Mouse (Mus musculus): ENCODE data around the gene Slc25a41.

The Slc25a41 gene

GRCm38 (mm10) chr17:56995046-56995445 lies 46.4 kb downstream of the Slc25a41 start:
- DNase-seq (ENCODE audit: low spot score in 2 of 2), result no peak

DNA sequence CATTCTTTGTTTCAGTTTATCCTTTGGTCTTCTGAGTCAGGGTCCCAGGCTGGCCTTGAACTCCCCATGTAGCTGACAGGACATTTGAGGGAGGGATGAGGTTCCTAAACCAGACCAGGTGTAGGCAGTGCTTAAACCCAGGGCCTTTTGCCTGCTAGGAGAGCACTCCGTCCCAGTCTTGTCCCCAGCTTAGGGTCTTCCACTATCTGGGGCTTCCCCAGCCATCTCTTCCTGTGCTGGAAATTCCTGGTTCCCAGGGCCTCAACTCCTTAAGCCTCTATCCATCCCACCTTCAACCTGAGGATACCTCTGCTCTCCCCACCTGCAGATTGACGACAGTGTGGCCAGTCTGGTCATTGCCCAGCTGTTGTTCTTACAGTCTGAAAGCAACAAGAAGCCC lies 50.5 kb downstream of the Slc25a41 start:
- no peak for DNase-seq (ENCODE audit: low spot score in 2 of 2)

- DNase-seq (ENCODE audit: low spot score in 2 of 2), result peak; percentile 91 to 95
Observed at GRCm38 (mm10) chr17:56990115-56990746, 51.2 kb downstream of the Slc25a41 start, which contains the start of gene Clpp. Clpp (plus strand) TSS chr17:56990305.

GRCm38 (mm10) chr17:56989467-56990114 lies 51.9 kb downstream of the Slc25a41 start:
- no peak for DNase-seq (ENCODE audit: low spot score in 2 of 2)

DNA sequence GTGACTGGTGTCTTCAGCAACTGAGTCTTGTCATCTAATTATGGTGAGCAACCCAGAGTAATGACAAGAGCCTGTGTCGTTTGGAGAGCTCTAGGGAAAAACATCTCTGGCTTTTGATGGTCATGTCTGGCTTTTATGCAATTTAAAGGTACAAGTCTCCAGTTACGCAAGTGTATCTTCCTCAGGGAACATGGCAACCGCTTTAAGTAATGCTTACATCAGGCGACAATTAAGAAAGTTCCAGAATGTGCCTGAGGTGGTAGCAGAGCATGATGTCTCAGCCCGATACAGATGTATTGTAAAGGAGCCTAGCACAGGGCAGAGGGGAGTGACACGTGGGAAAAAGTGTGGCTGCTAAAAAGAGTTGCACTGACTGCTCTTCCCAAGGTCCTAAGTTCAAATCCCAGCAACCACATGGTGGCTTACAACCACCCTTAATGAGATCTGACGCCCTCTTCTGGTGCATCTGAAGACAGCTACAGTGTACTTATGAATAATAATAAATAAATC lies 52.5 kb downstream of the Slc25a41 start:
- no peak for DNase-seq (ENCODE audit: low spot score in 2 of 2)

DNA sequence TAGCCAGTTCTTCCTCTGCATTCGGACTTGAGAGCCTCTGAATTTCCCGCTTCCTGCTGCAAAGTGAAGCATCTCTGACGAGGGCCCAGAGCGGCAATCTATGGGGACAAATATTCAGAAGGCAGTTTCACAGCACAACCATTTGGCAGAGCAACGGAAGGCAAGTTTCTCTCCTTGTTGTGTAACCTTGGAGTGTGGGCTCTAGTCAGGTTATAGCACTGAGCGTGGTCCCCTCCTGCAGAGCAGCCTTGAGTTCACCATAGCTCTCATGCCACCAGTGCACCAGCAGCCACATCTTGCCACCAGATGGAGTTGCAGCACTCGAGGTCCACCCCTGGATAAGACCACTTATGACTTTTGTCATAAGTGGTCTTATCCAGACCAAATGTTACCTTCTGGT lies 53.0 kb downstream of the Slc25a41 start:
- no peak for DNase-seq (ENCODE audit: low spot score in 2 of 2)

GRCm38 (mm10) chr17:56986105-56986805 lies 55.2 kb downstream of the Slc25a41 start:
- DNase-seq (ENCODE audit: low spot score in 2 of 2), result no peak

DNA sequence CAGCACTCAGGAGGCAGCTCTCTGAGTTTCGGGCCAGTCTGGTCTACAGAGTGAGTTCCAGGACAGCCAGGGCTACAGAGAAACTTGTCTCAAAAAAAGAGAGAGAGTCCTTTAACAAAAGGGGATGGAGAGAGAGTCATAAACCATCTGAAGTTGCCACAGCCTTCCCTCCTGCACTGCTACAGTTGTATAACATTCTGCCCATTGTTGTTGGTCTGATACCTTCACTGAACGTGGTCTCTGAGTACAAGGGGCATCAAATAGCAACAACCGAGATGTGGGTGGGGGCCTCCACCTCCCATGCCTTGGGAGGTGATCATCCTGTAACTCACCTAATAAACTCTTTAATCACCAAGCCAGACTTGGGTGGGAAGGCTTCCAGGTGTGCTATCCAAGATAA lies 55.8 kb downstream of the Slc25a41 start:
- DNase-seq (ENCODE audit: low spot score in 2 of 2), result no peak

GRCm38 (mm10) chr17:56984886-56985285 lies 56.6 kb downstream of the Slc25a41 start:
- no peak for DNase-seq (ENCODE audit: low spot score in 2 of 2)

All from spleen, postnatal 4 days (tissue).